14 mouse cellular contexts compared by ENCODE assay signal in genomic region chr16:13157314-13157713, GRCm38 (mm10). TPM values are rescaled to one million over a fixed set of nuclear protein-coding genes. Genes with fewer than 3 reads are reported as not detected.
DNase-seq lines count a peak whose midpoint lies in the region; TF ChIP-seq lines count a peak whose summit lies in the region.
"Had no signal": no experiment of that assay in that cellular context is flagged by ENCODE, and none has a peak within 500 bp of the region (broad histone marks: within the 10 kb centered on the region; RNA-seq: fewer than 3 reads in every experiment).

No protein-coding gene starts in this region.

- TF ChIP-seq RAD21 in MEL (IDR thresholded peaks at IDR 0.05; ENCODE audit: low read depth, low read length): no peak

- H3K4me3 ChIP-seq in MEL (ENCODE audit: control insufficient read depth in 1 of 2, insufficient read depth in 1 of 2, low read depth in 2 of 2, low read length in 2 of 2): no peak overlapping the region
- no peak overlapping the region for H3K4me3 ChIP-seq in embryonic facial prominence, embryonic 10.5 days
- H3K4me3 ChIP-seq: heart, embryonic 15.5 days; kidney, embryonic 15.5 days; midbrain, embryonic 15.5 days had no signal

- TF ChIP-seq POLR2A in MEL (IDR thresholded peaks at IDR 0.05; ENCODE audit: control insufficient read depth in 1 of 2, insufficient read depth in 1 of 2, low read depth in 1 of 2, low read length in 2 of 2, poor library complexity in 1 of 2): no peak

- no peak for TF ChIP-seq CTCF in MEL (IDR thresholded peaks at IDR 0.05 in 2 of 3, conservative IDR thresholded peaks at IDR 0.05 in 1 of 3; ENCODE audit: control insufficient read depth in 1 of 3, insufficient read depth in 1 of 3, low read depth in 2 of 3, low read length in 3 of 3, poor library complexity in 1 of 3, severe bottlenecking in 1 of 3)

- H3K4me1 ChIP-seq in MEL (ENCODE audit: control insufficient read depth in 1 of 2, insufficient read depth in 2 of 2, low read length in 2 of 2): 0 out of 4 replicates have a peak, but pooled peaks cover 0 to 4% of the 10 kb centered on the region in 2 experiments
- peaks cover 3% of the 10 kb centered on the region for H3K4me1 ChIP-seq in embryonic facial prominence, embryonic 10.5 days

- peaks cover 0 to 2% of the 10 kb centered on the region in 2 experiments; a peak in 1 of 4 replicates for H3K36me3 ChIP-seq in MEL (ENCODE audit: control insufficient read depth in 1 of 2, insufficient read depth in 2 of 2, low read length in 2 of 2)
- H3K36me3 ChIP-seq in embryonic facial prominence, embryonic 10.5 days (replicated peaks): no peaks in the 10 kb centered on the region
- H3K36me3 ChIP-seq: heart, embryonic 15.5 days; kidney, embryonic 15.5 days; midbrain, embryonic 15.5 days had no signal

- no peaks in the 10 kb centered on the region for H3K79me2 ChIP-seq in MEL (ENCODE audit: control insufficient read depth, insufficient read depth, low read length, poor library complexity)

- DNase-seq in heart, adult 11 months: peak; percentile 90
- DNase-seq in heart, postnatal 25 days (ENCODE audit: low spot score): no peak
- peak; percentile 70 for DNase-seq in MEL (ENCODE audit: low read depth, low spot score)
- DNase-seq in embryonic facial prominence, embryonic 10.5 days (ENCODE audit: low spot score): peak; percentile 6
- DNase-seq in heart, postnatal 14 days: peak; percentile 30 to 49
- DNase-seq in kidney, postnatal 10 days: no peak
- no peak for DNase-seq in kidney, adult 9 months
- DNase-seq in lung, postnatal 36 days: no peak
- DNase-seq: lung, postnatal 10 days had no signal

- no peaks in the 10 kb centered on the region for H3K9me3 ChIP-seq in MEL (replicated peaks; ENCODE audit: insufficient read depth, low read length)
- no peaks in the 10 kb centered on the region for H3K9me3 ChIP-seq in embryonic facial prominence, embryonic 10.5 days
- H3K9me3 ChIP-seq: G1E; heart, embryonic 15.5 days; kidney, embryonic 15.5 days; midbrain, embryonic 15.5 days had no signal

- H3K9ac ChIP-seq in MEL (ENCODE audit: control insufficient read depth, low read depth, low read length, poor library complexity, severe bottlenecking): no peak overlapping the region
- H3K9ac ChIP-seq: heart, embryonic 15.5 days; kidney, embryonic 15.5 days; midbrain, embryonic 15.5 days had no signal

- intact Hi-C loops in heart, postnatal 25 days (cut with DNase I): no loop called here
- intact Hi-C loops in heart, postnatal 14 days (cut with DNase I): no loop called here

- no peak overlapping the region for H3K27ac ChIP-seq in MEL (ENCODE audit: control insufficient read depth, low read depth, low read length)
- no peak overlapping the region for H3K27ac ChIP-seq in embryonic facial prominence, embryonic 10.5 days (replicated peaks)
- H3K27ac ChIP-seq: heart, embryonic 15.5 days; hindbrain, postnatal 0 days; kidney, embryonic 15.5 days; midbrain, embryonic 15.5 days had no signal

- 51% methylated on average over 6 of the region's 6 CpGs for WGBS in embryonic facial prominence, embryonic 10.5 days

- no peak for TF ChIP-seq EP300 in MEL (IDR thresholded peaks at IDR 0.05; ENCODE audit: low read depth in 1 of 2, low read length in 2 of 2)

- H3K27me3 ChIP-seq in MEL (ENCODE audit: control insufficient read depth in 1 of 2, insufficient read depth in 2 of 2, low read length in 2 of 2): no peaks in the 10 kb centered on the region
- no peaks in the 10 kb centered on the region; the same call in 1 of the 2 replicates for H3K27me3 ChIP-seq in embryonic facial prominence, embryonic 10.5 days (replicated peaks; ENCODE audit: low read depth, poor library complexity, severe bottlenecking)
- H3K27me3 ChIP-seq: heart, embryonic 15.5 days; kidney, embryonic 15.5 days; midbrain, embryonic 15.5 days had no signal

TF ChIP-seq in MEL, 35 proteins besides CTCF, POLR2A, EP300 and RAD21:
- TF ChIP-seq KAT2A (conservative IDR thresholded peaks at IDR 0.05; ENCODE audit: low read depth, low read length): no peak
- no peak for TF ChIP-seq RCOR1 (IDR thresholded peaks at IDR 0.05; ENCODE audit: low read depth, low read length)
- TF ChIP-seq GATA1 (IDR thresholded peaks at IDR 0.05; ENCODE audit: low read depth, low read length): peak; percentile 32; the same call in 1 of the 2 replicates
- no peak for TF ChIP-seq NRF1 (IDR thresholded peaks at IDR 0.05; ENCODE audit: insufficient read depth, low read depth, low read length, poor library complexity, severe bottlenecking)
- TF ChIP-seq ZC3H11A (IDR thresholded peaks at IDR 0.05; ENCODE audit: low read depth, low read length): no peak

RNA-seq across cellular contexts. Expression of gene Ercc4, which starts 47.8 kb away (rescaled TPM):
- 1 to 10 TPM; 6.7 to 8.6 TPM for total RNA-seq in heart, postnatal 25 days (2021)
- 9.9 and 10.6 TPM in 2 replicates for total RNA-seq in MEL (2012; rRNA removed)
- 10 to 100 TPM in 1 of 2 experiments, not detected in 1; 15.5 TPM for polyA plus RNA-seq in MEL (2012; ENCODE audit: insufficient read depth in 1 of 2, insufficient read length in 2 of 2, low read depth in 1 of 2, low replicate concordance in 2 of 2, missing spikeins in 1 of 2)
- 12.2 and 12.7 TPM in 2 replicates for polyA plus RNA-seq in embryonic facial prominence, embryonic 10.5 days (2016; fragmentation: Nextera tagmentation; extraction: Ambion mirVana)
- 1 to 10 TPM; 7.9 to 8.7 TPM for total RNA-seq in heart, postnatal 14 days (2021)

Comparison
In these comparisons a context has a peak if more than half of its experiments do, and no peak if none do; other contexts are left out.
1. DNase-seq: peak in heart, adult 11 months (single experiment), MEL (single experiment), embryonic facial prominence, embryonic 10.5 days (single experiment) and heart, postnatal 14 days (2 of 2); none in heart, postnatal 25 days (single experiment), kidney, postnatal 10 days (single experiment), kidney, adult 9 months (single experiment) and lung, postnatal 36 days (single experiment).